Mouse (Mus musculus) stomach, embryonic 16.5 days (tissue): ENCODE results near the gene Unk. TPM values are rescaled to one million over a fixed set of nuclear protein-coding genes. Genes with fewer than 3 reads are reported as not detected.
"Not testable (repeated sequence)": the region's sequence is repeated elsewhere in the genome, so short reads cannot be mapped to it uniquely, and the experiment has no call there.

Experiments used
- ATAC-seq: fragments of 200-750 bp; cut with Nextera tagmentation; 2 replicates; pipeline ENCODE4 v1.8.0; 2017; ENCODE audit warnings: moderate number of reproducible peaks, moderate TSS enrichment; ENCODE audit not compliant: insufficient read depth, low FRiP score
- H3K27ac ChIP-seq: fragments of 300-500 bp; sonication (generic); 2 replicates; pipeline ENCODE4 v1.5.1; 2014; ENCODE audit warnings: low read length
- H3K27me3 ChIP-seq: fragments of 300-500 bp; sonication (generic); 2 replicates; pipeline ENCODE4 v1.6.1; 2014; ENCODE audit warnings: low read length, control low read depth, mixed read lengths; ENCODE audit not compliant: control insufficient read depth, insufficient read depth
- H3K36me3 ChIP-seq: fragments of 300-500 bp; sonication (generic); 2 replicates; pipeline ENCODE4 v1.6.1; 2014; ENCODE audit warnings: low read length; ENCODE audit not compliant: control insufficient read depth, insufficient read depth
- H3K4me1 ChIP-seq: fragments of 300-500 bp; sonication (generic); 2 replicates; pipeline ENCODE4 v1.6.1; 2014; ENCODE audit warnings: low read length, control low read depth, mixed read lengths; ENCODE audit not compliant: control insufficient read depth, insufficient read depth
- H3K4me2 ChIP-seq: fragments of 300-500 bp; sonication (generic); 2 replicates; pipeline ENCODE4 v1.6.1; 2014; ENCODE audit warnings: low read depth, low read length, mixed read lengths
- H3K4me3 ChIP-seq: fragments of 300-500 bp; sonication (generic); replicated peaks from 2 replicates; pipeline ENCODE4 v1.5.1; 2014; ENCODE audit warnings: mild to moderate bottlenecking, low read length
- H3K9ac ChIP-seq: fragments of 300-500 bp; sonication (generic); 2 replicates; pipeline ENCODE4 v1.6.1; 2014; ENCODE audit warnings: low read length
- H3K9me3 ChIP-seq: fragments of 300-500 bp; sonication (generic); replicated peaks from 2 replicates; pipeline ENCODE4 v1.6.1; 2016; ENCODE audit warnings: low read length, control low read depth; ENCODE audit not compliant: control insufficient read depth
- WGBS: fragments of 180-500 bp; shearing (Covaris S2); extraction: QIAGEN DNeasy Blood & Tissue Kit; methylation state at CpG from one replicate; pipeline ENCODE4 v1.1.7; 2014; 5-methylcytosine and 5-hydroxymethylcytosine counted together
- polyA plus RNA-seq: library from polyadenylated mRNA; unstranded; fragments of >200 nt; fragmentation: Nextera tagmentation; extraction: Ambion mirVana; gene quantifications from 2 replicates; pipeline ENCODE4 v1.2.1, GENCODE M21; 2015

The Unk gene
- polyA plus RNA-seq, 1 experiment from 2014 or later: 26.4 TPM

DNA sequence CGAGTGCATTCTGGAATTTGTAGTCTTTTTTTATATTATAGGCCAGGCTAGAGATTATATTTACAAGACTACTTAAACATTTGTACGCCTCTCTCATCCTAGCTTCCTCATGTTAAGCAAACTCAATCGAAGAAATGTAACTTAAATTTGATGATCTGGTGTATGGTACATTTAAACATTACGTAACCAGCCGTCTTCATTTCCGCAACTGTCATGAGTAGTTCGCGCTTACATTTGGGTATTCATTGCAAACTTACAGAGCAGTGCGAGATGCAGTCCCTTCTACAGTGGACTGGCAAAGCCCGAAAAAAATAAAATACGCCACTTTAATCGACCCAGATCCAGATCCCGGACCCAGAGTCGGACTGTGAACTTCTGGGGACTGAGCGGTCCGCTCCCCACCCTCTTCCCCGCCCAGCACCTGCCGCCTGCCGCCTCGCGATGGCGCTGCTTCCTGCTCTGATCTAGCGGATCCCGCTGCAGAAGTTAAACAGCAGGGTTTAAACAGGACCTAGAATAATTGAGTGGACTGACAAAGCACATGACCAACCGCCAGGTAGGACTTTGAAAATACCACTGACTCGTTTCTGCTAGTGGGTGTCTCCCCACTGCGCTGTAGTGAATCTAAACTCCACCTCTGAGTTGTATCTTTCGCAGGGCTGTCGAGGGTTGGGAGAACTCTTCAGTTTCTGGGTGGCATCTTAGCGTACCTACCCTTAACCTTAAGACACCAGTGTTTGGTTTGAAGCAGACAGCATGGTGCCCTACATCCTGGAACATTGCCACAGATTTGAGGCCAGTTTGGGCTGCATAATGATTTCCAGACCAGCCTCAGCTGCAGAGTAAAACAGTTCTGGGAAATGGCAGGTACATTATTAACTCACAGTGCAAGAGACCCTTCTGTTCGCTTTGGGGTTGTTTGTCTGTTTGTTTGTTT, 57.3 kb downstream of the Unk start:
- Histone ChIP-seq H3K27ac (peak overlapping the region; percentile 84), H3K9me3 (no peaks in the 10 kb centered on the region), H3K4me2 (peak overlapping the region; percentile 62), H3K4me3 (peak overlapping the region; percentile 53), H3K27me3 (no peaks in the 10 kb centered on the region), H3K4me1 (peaks cover 25% of the 10 kb centered on the region), H3K9ac (peak overlapping the region; percentile 65), H3K36me3 (peaks cover 12% of the 10 kb centered on the region)
- peak; percentile 81 for ATAC-seq
- WGBS: 2% methylated on average over 31 of the region's 31 CpGs

DNA sequence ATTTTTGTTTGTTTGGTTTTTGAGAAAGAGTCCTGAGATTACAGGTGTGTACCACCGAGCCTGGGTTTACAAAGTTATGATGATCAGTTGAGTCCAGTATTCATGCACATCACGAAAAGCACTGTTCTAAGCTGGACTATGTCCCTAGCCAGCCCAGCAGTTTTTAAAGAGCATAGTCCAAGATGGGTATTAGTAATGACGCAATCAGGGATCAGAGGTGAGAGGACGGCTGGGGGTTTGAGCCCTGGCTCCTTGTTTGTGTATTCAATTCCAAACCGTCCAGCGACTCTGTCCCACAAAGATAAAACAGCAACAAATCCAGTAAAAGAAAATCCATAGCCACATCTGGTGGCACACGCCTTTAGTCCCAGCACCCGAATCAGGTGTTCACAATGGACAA, 58.1 kb downstream of the Unk start:
- no peak for ATAC-seq
- peaks cover 25% of the 10 kb centered on the region for H3K4me1 ChIP-seq
- H3K36me3 ChIP-seq: peaks cover 8% of the 10 kb centered on the region
- peak overlapping the region; percentile 84; the same call in 1 of the 2 replicates for H3K27ac ChIP-seq
- H3K9me3 ChIP-seq: no peaks in the 10 kb centered on the region
- H3K4me3 ChIP-seq: no peak overlapping the region
- no peak overlapping the region for H3K9ac ChIP-seq
- peak overlapping the region; percentile 62; the same call in 1 of the 2 replicates for H3K4me2 ChIP-seq
- H3K27me3 ChIP-seq: no peaks in the 10 kb centered on the region
- WGBS: 72% methylated on average over 8 of the region's 8 CpGs

DNA sequence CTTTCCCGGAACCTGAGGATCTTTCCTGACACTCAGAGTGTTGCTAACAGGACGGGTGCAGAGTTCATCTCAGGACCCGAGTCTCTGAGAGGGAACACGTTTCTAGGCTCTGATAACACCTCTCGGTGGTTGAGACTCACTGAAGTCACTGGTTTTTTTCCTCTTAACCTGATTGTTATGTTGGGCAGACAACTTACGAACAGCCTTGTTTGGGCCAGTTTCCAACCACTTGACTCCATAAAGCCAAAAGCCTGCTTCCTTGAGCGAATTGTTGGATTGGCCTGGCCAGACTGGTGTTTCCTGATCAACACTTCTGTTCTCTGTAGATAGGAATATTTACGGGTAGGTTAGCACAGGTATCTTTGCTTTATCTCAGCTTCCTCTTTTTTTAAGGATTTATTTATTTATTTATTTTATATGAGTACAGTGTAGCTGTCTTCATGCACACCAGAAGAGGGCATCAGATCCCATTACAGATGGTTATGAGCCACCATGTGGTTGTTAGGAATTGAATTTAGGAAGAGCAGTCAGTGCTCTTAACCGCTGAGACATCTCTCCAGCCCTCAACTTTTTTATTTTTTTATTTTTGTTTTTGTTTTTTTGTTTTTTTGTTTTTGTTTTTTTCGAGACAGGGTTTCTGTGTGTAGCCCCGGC, 58.7 kb downstream of the Unk start:
- Histone ChIP-seq H3K4me2 (no peak overlapping the region), H3K4me1 (peaks cover 25% of the 10 kb centered on the region), H3K27ac (no peak overlapping the region), H3K27me3 (no peaks in the 10 kb centered on the region), H3K36me3 (peaks cover 1% of the 10 kb centered on the region; the same call in 1 of the 2 replicates), H3K9me3 (no peaks in the 10 kb centered on the region), H3K4me3 (no peak overlapping the region), H3K9ac (no peak overlapping the region)
- 76% methylated on average over 11 of the region's 11 CpGs for WGBS
- ATAC-seq: no peak

DNA sequence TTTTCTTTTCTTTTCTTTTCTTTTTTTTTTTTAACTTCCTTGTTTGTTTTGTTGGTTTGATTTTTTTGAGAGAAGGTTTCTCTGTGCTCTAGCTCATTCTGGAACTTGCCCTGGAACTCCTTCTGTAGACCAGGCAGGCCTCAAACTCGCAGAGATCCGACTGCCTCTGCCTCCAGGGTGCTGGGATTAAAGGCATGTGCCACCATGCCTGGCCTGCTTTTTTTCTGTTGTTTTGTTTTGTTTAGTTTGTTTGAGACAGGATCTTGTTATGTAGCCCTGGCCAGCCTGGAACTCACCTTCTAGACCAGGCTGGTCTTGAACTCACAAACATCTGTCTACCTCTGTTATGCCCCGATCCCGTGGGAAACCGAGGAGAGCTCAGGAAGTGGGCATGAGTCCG, 59.4 kb downstream of the Unk start:
- Histone ChIP-seq H3K4me1 (peaks cover 21% of the 10 kb centered on the region), H3K9ac (no peak overlapping the region), H3K27ac (no peak overlapping the region), H3K4me3 (no peak overlapping the region), H3K27me3 (no peaks in the 10 kb centered on the region), H3K4me2 (no peak overlapping the region), H3K9me3 (no peaks in the 10 kb centered on the region), H3K36me3 (no peaks in the 10 kb centered on the region)
- no peak for ATAC-seq
- WGBS: 89% methylated on average over 6 of the region's 6 CpGs

DNA sequence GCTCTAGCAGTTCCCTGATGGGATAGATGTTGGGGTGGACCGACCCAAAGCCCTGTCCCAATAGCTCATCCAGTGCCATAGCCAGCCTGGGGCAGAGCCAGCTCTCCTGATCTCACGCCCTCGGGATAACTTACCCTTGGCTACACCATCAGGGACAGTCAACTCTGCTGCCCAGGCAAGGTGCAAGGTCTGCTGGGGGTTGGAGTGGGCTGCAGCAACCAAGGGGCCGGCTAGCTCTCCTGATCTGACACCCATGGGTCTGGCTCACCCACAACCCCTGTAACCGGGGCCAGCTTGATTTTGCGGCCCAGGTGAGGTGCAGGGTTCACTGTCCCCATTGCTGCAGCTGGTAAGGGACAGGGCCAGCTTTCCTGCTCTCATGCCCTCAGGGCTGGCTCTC, 61.5 kb downstream of the Unk start:
- no peaks in the 10 kb centered on the region for H3K27me3 ChIP-seq
- H3K36me3 ChIP-seq: no peaks in the 10 kb centered on the region
- H3K4me1 ChIP-seq: peaks cover 6% of the 10 kb centered on the region; the same call in 1 of the 2 replicates
- no peak for ATAC-seq
- no peak overlapping the region for H3K9ac ChIP-seq
- H3K9me3 ChIP-seq: no peaks in the 10 kb centered on the region
- WGBS: 90% methylated on average over 6 of the region's 6 CpGs
- H3K27ac ChIP-seq: no peak overlapping the region
- no peak overlapping the region for H3K4me2 ChIP-seq
- H3K4me3 ChIP-seq: no peak overlapping the region

DNA sequence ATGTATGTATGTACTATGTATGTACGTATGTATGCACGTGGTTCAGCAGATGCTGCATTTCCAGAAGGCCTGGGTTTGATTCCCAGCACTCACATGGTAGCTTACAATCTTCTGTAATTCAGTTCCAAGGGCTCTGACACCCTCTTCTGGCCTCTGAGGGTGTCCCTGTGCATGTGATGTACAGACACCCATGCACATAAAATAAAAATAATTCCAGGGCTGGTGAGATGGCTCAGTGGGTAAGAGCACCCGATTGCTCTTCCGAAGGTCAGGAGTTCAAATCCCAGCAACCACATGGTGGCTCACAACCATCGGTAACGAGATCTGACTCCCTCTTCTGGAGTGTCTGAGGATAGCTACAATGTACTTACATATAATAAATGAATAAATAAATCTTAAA, 62.8 kb downstream of the Unk start:
- ATAC-seq, H3K36me3 ChIP-seq, H3K9ac ChIP-seq, H3K4me1 ChIP-seq, H3K27me3 ChIP-seq, H3K9me3 ChIP-seq, H3K4me2 ChIP-seq, H3K4me3 ChIP-seq, H3K27ac ChIP-seq: not testable (repeated sequence)
- WGBS: 89% methylated on average over 6 of the region's 6 CpGs

DNA sequence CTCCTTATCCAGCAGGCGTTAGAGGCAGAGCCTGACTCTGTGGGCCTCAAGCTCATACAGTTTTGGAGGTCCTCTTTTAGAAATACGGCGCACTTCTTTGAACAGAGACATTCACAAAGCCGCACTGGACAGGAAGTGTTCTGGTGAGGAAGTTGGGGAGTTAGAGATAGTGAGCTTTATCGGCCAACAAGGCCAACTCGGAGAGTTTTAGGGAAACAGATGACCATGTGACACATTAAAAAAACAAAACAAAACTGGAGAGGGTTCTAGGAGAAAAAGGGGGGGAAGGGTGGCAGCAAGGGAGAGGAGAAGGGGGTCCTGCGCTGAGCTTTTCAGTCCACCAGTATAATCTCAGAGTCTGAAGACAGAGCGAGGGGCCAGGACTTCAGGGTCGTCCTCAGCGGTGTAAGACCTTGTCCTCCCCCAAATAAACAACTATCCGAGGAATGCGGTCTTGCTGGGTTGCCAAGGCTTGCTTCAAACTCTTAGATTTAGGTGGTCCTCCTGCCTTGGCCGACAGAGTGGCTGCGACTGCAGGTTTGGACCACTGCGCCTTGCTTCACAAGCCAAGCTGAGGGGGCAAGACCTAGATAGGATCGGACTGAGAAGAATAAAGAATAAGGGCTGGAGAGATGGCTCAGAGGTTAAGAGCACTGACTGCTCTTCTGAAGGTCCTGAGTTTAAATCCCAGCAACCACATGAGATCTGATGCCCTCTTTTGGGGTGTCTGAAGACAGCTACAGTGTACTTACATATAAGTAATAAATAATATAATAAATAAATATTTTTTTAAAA, 63.8 kb downstream of the Unk start:
- Histone ChIP-seq H3K9ac (peak overlapping the region; percentile 21; the same call in 1 of the 2 replicates), H3K27me3 (no peaks in the 10 kb centered on the region), H3K4me1 (peaks cover 5% of the 10 kb centered on the region; the same call in 1 of the 2 replicates), H3K27ac (0 out of 2 replicates have a peak overlapping the region, but pooled peaks have one; percentile 19), H3K9me3 (no peaks in the 10 kb centered on the region), H3K36me3 (no peaks in the 10 kb centered on the region), H3K4me3 (no peak overlapping the region), H3K4me2 (no peak overlapping the region)
- no peak for ATAC-seq
- 43% methylated on average over 16 of the region's 16 CpGs for WGBS

DNA sequence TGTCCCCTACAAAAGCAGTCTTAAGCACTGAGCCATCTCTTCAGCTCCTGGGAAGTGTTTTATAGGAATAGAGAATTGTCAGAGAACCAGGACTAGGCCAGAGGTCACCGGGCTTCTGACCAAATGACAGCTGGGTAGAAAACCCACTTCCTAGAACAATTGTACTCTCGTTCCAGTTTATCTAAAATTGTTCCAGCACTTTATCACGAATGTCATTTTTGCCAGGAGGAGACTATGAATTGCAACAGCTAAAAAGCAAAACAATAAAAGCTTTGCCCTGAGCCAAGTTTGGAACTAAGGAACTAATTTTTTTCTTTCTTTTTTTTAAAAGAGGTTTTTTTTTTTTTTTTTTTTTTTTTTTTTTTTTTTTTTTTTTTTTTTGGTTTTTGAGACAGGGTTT, 65.5 kb downstream of the Unk start:
- no peak overlapping the region for H3K4me3 ChIP-seq
- no peak for ATAC-seq
- peak overlapping the region; percentile 6; the same call in 1 of the 2 replicates for H3K27ac ChIP-seq
- H3K9me3 ChIP-seq: no peaks in the 10 kb centered on the region
- H3K4me2 ChIP-seq: no peak overlapping the region
- H3K27me3 ChIP-seq: no peaks in the 10 kb centered on the region
- no peak overlapping the region for H3K9ac ChIP-seq
- WGBS: 47% methylated on average over 3 of the region's 3 CpGs
- peaks cover 21% of the 10 kb centered on the region for H3K4me1 ChIP-seq
- H3K36me3 ChIP-seq: no peaks in the 10 kb centered on the region
